Mouse (Mus musculus) heart, embryonic 11.5 days (tissue): ENCODE results near the gene Frs2. TPM values are rescaled to one million over a fixed set of nuclear protein-coding genes. Genes with fewer than 3 reads are reported as not detected.
A peak's percentile ranks its signal among the peaks of the same experiment; 100 is the strongest.

ENCODE experiments used
- ATAC-seq: fragments of 200-750 bp; cut with Nextera tagmentation; replicated peaks from 2 replicates; pipeline ENCODE4 v1.8.0; 2017; ENCODE audit warnings: moderate library complexity; ENCODE audit not compliant: insufficient number of reproducible peaks, low FRiP score, low TSS enrichment
- H3K27ac ChIP-seq: fragments of 300-500 bp; sonication (generic); 2 replicates; pipeline ENCODE4 v1.5.1; 2014; ENCODE audit warnings: mild to moderate bottlenecking, low read depth, low read length
- H3K27me3 ChIP-seq: fragments of 300-500 bp; sonication (generic); 2 replicates; pipeline ENCODE4 v1.6.1; 2014; ENCODE audit warnings: mild to moderate bottlenecking, low read length, mixed read lengths; ENCODE audit not compliant: control insufficient read depth, insufficient read depth
- H3K36me3 ChIP-seq: fragments of 300-500 bp; sonication (generic); 2 replicates; pipeline ENCODE4 v1.6.1; 2014; ENCODE audit warnings: mild to moderate bottlenecking, low read length, moderate library complexity, mixed read lengths; ENCODE audit not compliant: control insufficient read depth, insufficient read depth
- H3K4me1 ChIP-seq: fragments of 300-500 bp; sonication (generic); 2 replicates; pipeline ENCODE4 v1.6.1; 2014; ENCODE audit warnings: low read length; ENCODE audit not compliant: control insufficient read depth, insufficient read depth
- H3K4me2 ChIP-seq: fragments of 300-500 bp; sonication (generic); 2 replicates; pipeline ENCODE4 v1.6.1; 2014; ENCODE audit warnings: mild to moderate bottlenecking, moderate library complexity
- H3K4me3 ChIP-seq: fragments of 300-500 bp; sonication (generic); 2 replicates; pipeline ENCODE4 v1.5.1; 2014; ENCODE audit warnings: low read depth, low read length
- H3K9ac ChIP-seq: fragments of 300-500 bp; sonication (generic); 2 replicates; pipeline ENCODE4 v1.6.1; 2014; ENCODE audit warnings: mild to moderate bottlenecking, low read depth, low read length, moderate library complexity
- H3K9me3 ChIP-seq: fragments of 300-500 bp; sonication (generic); replicated peaks from 2 replicates; pipeline ENCODE4 v1.6.1; 2016; ENCODE audit warnings: low read length; ENCODE audit not compliant: control insufficient read depth
- WGBS: fragments of 180-500 bp; shearing (Covaris S2); extraction: QIAGEN DNeasy Blood & Tissue Kit; methylation state at CpG from one replicate; pipeline ENCODE4 v1.1.7; 2014; ENCODE audit not compliant: insufficient replicate concordance; 5-methylcytosine and 5-hydroxymethylcytosine counted together
- polyA plus RNA-seq: library from polyadenylated mRNA; unstranded; fragments of >200 nt; fragmentation: Nextera tagmentation; extraction: Ambion mirVana; gene quantifications from 2 replicates; pipeline ENCODE4 v1.2.1, GENCODE M21; 2014

Gene Frs2
- polyA plus RNA-seq, 1 experiment from 2014 or later, result 30.4 TPM

- Histone ChIP-seq H3K27ac (no peak overlapping the region), H3K36me3 (no peaks in the 10 kb centered on the region), H3K4me2 (peak overlapping the region; percentile 51), H3K9ac (peak overlapping the region; percentile 47; the same call in 1 of the 2 replicates), H3K27me3 (no peaks in the 10 kb centered on the region), H3K4me3 (peak overlapping the region; percentile 19; the same call in 1 of the 2 replicates), H3K9me3 (no peaks in the 10 kb centered on the region), H3K4me1 (peaks cover 20% of the 10 kb centered on the region)
- ATAC-seq, result no peak
- 39% methylated on average over 12 of the region's 13 CpGs for WGBS
Observed at GRCm38 (mm10) chr10:117173566-117174438, 25.5 kb upstream of the Frs2 start.

GRCm38 (mm10) chr10:117173111-117173510 lies 24.8 kb upstream of the Frs2 start:
- Histone ChIP-seq H3K9ac (no peak overlapping the region), H3K4me2 (no peak overlapping the region), H3K27me3 (no peaks in the 10 kb centered on the region), H3K4me3 (no peak overlapping the region), H3K9me3 (no peaks in the 10 kb centered on the region), H3K27ac (no peak overlapping the region), H3K36me3 (no peaks in the 10 kb centered on the region), H3K4me1 (peaks cover 20% of the 10 kb centered on the region)
- no peak for ATAC-seq
- 88% methylated on average over 1 of the region's 1 CpGs for WGBS

GRCm38 (mm10) chr10:117172069-117172468 lies 23.7 kb upstream of the Frs2 start:
- no peaks in the 10 kb centered on the region for H3K9me3 ChIP-seq
- H3K27me3 ChIP-seq, result no peaks in the 10 kb centered on the region
- WGBS, result 21% methylated on average over 3 of the region's 3 CpGs
- peaks cover 20% of the 10 kb centered on the region for H3K4me1 ChIP-seq
- no peaks in the 10 kb centered on the region for H3K36me3 ChIP-seq
- no peak overlapping the region for H3K27ac ChIP-seq
- no peak overlapping the region for H3K9ac ChIP-seq
- H3K4me3 ChIP-seq, result no peak overlapping the region
- H3K4me2 ChIP-seq, result no peak overlapping the region
- no peak for ATAC-seq

GRCm38 (mm10) chr10:117166785-117167425 lies 18.6 kb upstream of the Frs2 start:
- peak overlapping the region; percentile 29; the same call in 1 of the 2 replicates for H3K27ac ChIP-seq

GRCm38 (mm10) chr10:117162662-117163061 lies 14.3 kb upstream of the Frs2 start:
- H3K4me1 ChIP-seq, result 0 out of 2 replicates have a peak, but pooled peaks cover 6% of the 10 kb centered on the region
- no peaks in the 10 kb centered on the region for H3K9me3 ChIP-seq
- no peak overlapping the region for H3K4me3 ChIP-seq
- H3K27me3 ChIP-seq, result no peaks in the 10 kb centered on the region
- H3K36me3 ChIP-seq, result no peaks in the 10 kb centered on the region
- peak overlapping the region; percentile 36 for H3K4me2 ChIP-seq
- no peak overlapping the region for H3K27ac ChIP-seq
- no peak overlapping the region for H3K9ac ChIP-seq
- ATAC-seq, result no peak
- 30% methylated on average over 11 of the region's 11 CpGs for WGBS

More at GRCm38 (mm10) chr10:117166785-117167425, 18.6 kb upstream of the Frs2 start:
- ATAC-seq, result peak; percentile 39; the same call in 1 of the 2 replicates
- Histone ChIP-seq H3K9ac (no peak overlapping the region), H3K9me3 (no peaks in the 10 kb centered on the region), H3K4me3 (no peak overlapping the region), H3K4me1 (peaks cover 8% of the 10 kb centered on the region), H3K27me3 (no peaks in the 10 kb centered on the region), H3K4me2 (peak overlapping the region; percentile 27), H3K36me3 (no peaks in the 10 kb centered on the region)
- WGBS, result 80% methylated on average over 11 of the region's 11 CpGs

GRCm38 (mm10) chr10:117160099-117160498 lies 11.8 kb upstream of the Frs2 start:
- no peak for ATAC-seq
- Histone ChIP-seq H3K4me1 (0 out of 2 replicates have a peak, but pooled peaks cover 6% of the 10 kb centered on the region), H3K27me3 (no peaks in the 10 kb centered on the region), H3K36me3 (no peaks in the 10 kb centered on the region), H3K9ac (no peak overlapping the region), H3K9me3 (no peaks in the 10 kb centered on the region), H3K4me3 (no peak overlapping the region), H3K4me2 (no peak overlapping the region), H3K27ac (no peak overlapping the region)
- 47% methylated on average over 11 of the region's 11 CpGs for WGBS

- H3K9me3 ChIP-seq, result no peaks in the 10 kb centered on the region
- peak overlapping the region; percentile 81 for H3K4me2 ChIP-seq
- H3K36me3 ChIP-seq, result no peaks in the 10 kb centered on the region
- H3K4me3 ChIP-seq, result no peak overlapping the region
- peak overlapping the region; percentile 55; the same call in 1 of the 2 replicates for H3K27ac ChIP-seq
- peak overlapping the region; percentile 52; the same call in 1 of the 2 replicates for H3K9ac ChIP-seq
- no peaks in the 10 kb centered on the region for H3K27me3 ChIP-seq
- ATAC-seq, result no peak
- peaks cover 18% of the 10 kb centered on the region for H3K4me1 ChIP-seq
- WGBS, result 13% methylated on average over 7 of the region's 7 CpGs
Observed at GRCm38 (mm10) chr10:117152247-117152646, 3.9 kb upstream of the Frs2 start.

- Histone ChIP-seq H3K4me3 (no peak overlapping the region), H3K9ac (peak overlapping the region; percentile 60; the same call in 1 of the 2 replicates), H3K4me1 (peaks cover 20% of the 10 kb centered on the region), H3K27ac (peak overlapping the region; percentile 55; the same call in 1 of the 2 replicates), H3K27me3 (no peaks in the 10 kb centered on the region), H3K9me3 (no peaks in the 10 kb centered on the region), H3K36me3 (no peaks in the 10 kb centered on the region), H3K4me2 (peak overlapping the region; percentile 81)
- ATAC-seq, result no peak
- 30% methylated on average over 4 of the region's 4 CpGs for whole genome bisulfite sequencing
Observed at GRCm38 (mm10) chr10:117151676-117152075, 3.3 kb upstream of the Frs2 start.
